Mouse (Mus musculus) v-Abl transformed pro-B cells (cell line): ENCODE measurements at regions not wholly inside any gene's neighbourhood (a gene's known extent, or its start where the extent isn't known, plus 50 kb on each side); places are given as distances from the start of the nearest gene placed in this dataset.

Experiments used
- in situ Hi-C, 2 experiments: fragments of 400-800 bp; cut with MboI; formaldehyde crosslinking; loops; one replicate each; pipeline ENCODE4 v1.15.1; 2025; ENCODE audit not compliant: unreplicated experiment in 2 of 2

- in situ Hi-C loops, result loop anchor here in 1 of 2 experiments (25.0 kb wide), 1 partner anchor 94 kb away; no protein-coding TSS in a partner anchor
These were observed 266.3 kb upstream of the Cypt1 start for GRCm38 (mm10) chrX:16256374-16256773.

- in situ Hi-C loops, result no loop called here
These were observed 234.5 kb upstream of the Cypt1 start for GRCm38 (mm10) chrX:16288154-16288553.
